Mouse (Mus musculus) naive thymus-derived CD4-positive, alpha-beta T cell, adult 2 months (primary cell): Measurements from ENCODE around the gene Snx33.

Experiments
- DNase-seq: peaks from one replicate; pipeline ENCODE4 v3.0.0-alpha.2; 2011; ENCODE audit warnings: low read depth

Snx33 gene

GRCm38 (mm10) chr9:56890522-56891250 lies 37.5 kb downstream of the Snx33 start:
- DNase-seq = peak; percentile 24

- peak; percentile 87 for DNase-seq
These were observed 38.4 kb downstream of the Snx33 start for GRCm38 (mm10) chr9:56889817-56890216.

GRCm38 (mm10) chr9:56887581-56887980 lies 40.6 kb downstream of the Snx33 start:
- no peak for DNase-seq

GRCm38 (mm10) chr9:56886601-56887000 lies 41.6 kb downstream of the Snx33 start:
- no peak for DNase-seq

- no peak for DNase-seq
These were observed 42.1 kb downstream of the Snx33 start for GRCm38 (mm10) chr9:56886113-56886512.

GRCm38 (mm10) chr9:56884328-56884727 lies 43.8 kb downstream of the Snx33 start:
- DNase-seq = no peak

- no peak for DNase-seq
These were observed 44.7 kb downstream of the Snx33 start for GRCm38 (mm10) chr9:56883470-56883869.

- DNase-seq = no peak
These were observed 45.4 kb downstream of the Snx33 start for GRCm38 (mm10) chr9:56882818-56883217.

GRCm38 (mm10) chr9:56882283-56882682 lies 45.9 kb downstream of the Snx33 start:
- no peak for DNase-seq

- DNase-seq = no peak
These were observed 46.6 kb downstream of the Snx33 start for GRCm38 (mm10) chr9:56881539-56882082.

- DNase-seq = no peak
These were observed 47.4 kb downstream of the Snx33 start for GRCm38 (mm10) chr9:56880790-56881189.

GRCm38 (mm10) chr9:56877284-56877683 lies 50.9 kb downstream of the Snx33 start:
- no peak for DNase-seq

GRCm38 (mm10) chr9:56876784-56877183 lies 51.4 kb downstream of the Snx33 start:
- no peak for DNase-seq

GRCm38 (mm10) chr9:56873097-56873496 lies 55.1 kb downstream of the Snx33 start:
- no peak for DNase-seq

GRCm38 (mm10) chr9:56872105-56872903 lies 55.9 kb downstream of the Snx33 start:
- DNase-seq = no peak

- no peak for DNase-seq
These were observed 57.0 kb downstream of the Snx33 start for GRCm38 (mm10) chr9:56871191-56871590.

- DNase-seq = no peak
These were observed 57.4 kb downstream of the Snx33 start for GRCm38 (mm10) chr9:56870778-56871177.

- DNase-seq = no peak
These were observed 58.6 kb downstream of the Snx33 start for GRCm38 (mm10) chr9:56869552-56869951.

GRCm38 (mm10) chr9:56868292-56868691 lies 59.9 kb downstream of the Snx33 start:
- no peak for DNase-seq
